Mouse (Mus musculus) erythroid progenitor cell, adult 5-6 weeks (primary cell): ENCODE measurements around the gene Rnf144a. TPM values are rescaled to one million over a fixed set of nuclear protein-coding genes. Genes with fewer than 3 reads are reported as not detected.

ENCODE experiments used
- ATAC-seq: replicated peaks from 2 replicates; pipeline ENCODE4 v1.8.0; 2016; ENCODE audit warnings: moderate number of reproducible peaks, mild to moderate bottlenecking, moderate TSS enrichment, inconsistent platforms; ENCODE audit not compliant: poor library complexity, low FRiP score, severe bottlenecking
- total RNA-seq, 2 experiments: library from RNA; stranded (forward) in 1 of 2; stranded (reverse) in 1 of 2; fragments of 150-400 nt in 1 of 2; fragments of 186-747, 209-891 nt in 1 of 2; gene quantifications; 2 replicates each; pipeline versions ENCODE4 v1.2.3 to v1.2.4; 2015 to 2017; ENCODE audit warnings: low replicate concordance in 2 of 2

Gene Rnf144a
- total RNA-seq, 2 experiments from 2014 or later = 11.3 to 23.5 TPM

DNA sequence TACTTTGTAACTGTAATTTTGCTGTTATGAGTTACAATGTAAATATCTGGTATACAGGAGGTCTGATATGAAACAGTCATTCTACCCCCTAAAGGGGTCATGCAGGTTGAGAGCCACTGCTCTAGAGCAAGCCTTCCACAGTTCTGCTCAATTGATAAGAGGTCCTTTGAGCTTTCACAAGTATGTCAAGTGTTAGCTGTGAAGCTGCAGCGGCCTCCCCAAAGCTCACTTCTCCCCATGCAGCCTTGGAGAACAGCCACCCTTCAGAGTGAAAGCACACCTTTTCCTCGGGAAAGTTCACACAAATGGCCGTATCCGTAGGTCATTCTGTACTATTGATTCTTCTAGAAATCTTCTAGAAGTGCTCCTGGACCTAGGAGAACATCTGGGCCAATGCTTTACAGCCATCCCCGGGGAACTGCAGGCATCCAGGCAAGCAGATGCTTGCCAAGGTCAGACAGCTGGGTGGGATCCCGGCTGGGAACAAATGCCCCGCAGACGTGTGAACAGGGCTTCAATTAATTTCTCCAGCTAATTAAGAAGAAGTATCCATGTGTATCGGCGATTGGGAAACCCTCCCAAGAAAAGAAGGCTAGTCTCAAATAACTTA is 3.1 kb downstream of the Rnf144a start:
- ATAC-seq = no peak

DNA sequence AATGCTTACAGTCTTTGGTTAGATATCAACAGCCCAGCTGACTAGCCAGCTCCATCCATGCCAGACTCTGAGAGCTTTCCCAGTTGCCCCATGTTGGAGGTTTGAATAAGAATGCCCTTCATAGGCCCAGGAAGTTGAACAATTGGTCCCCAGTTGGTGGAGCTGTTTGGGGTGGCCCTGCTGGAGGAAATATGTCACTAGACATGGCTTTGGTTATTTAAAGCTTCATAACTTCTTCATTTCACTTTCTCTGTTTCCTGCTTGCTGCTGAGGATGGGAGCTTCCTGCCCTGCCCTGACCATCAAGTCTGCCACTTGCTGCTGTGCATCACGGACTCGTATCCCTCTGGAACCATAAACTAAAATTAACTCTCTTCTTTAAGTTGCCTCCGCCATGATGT is 4.6 kb downstream of the Rnf144a start:
- ATAC-seq = no peak

DNA sequence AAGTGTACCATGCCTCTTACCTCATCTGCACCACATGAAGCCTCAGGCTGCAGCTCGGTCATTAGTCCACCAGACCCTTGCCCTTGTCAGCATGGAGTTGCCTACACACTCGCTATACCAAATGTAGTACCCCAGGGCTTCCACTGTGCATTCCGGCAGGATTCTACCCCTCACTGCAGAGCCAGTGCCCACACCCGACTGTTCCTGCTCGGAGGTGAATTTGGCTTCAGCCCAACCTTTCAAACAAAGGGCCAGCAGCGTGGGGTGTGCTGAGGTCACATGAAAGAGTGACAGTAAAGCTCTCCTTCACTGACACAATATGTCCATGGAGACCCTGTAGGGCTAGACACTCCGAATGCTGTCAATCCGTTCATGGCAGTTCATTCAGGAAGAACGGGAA is 6.3 kb downstream of the Rnf144a start:
- ATAC-seq = no peak

DNA sequence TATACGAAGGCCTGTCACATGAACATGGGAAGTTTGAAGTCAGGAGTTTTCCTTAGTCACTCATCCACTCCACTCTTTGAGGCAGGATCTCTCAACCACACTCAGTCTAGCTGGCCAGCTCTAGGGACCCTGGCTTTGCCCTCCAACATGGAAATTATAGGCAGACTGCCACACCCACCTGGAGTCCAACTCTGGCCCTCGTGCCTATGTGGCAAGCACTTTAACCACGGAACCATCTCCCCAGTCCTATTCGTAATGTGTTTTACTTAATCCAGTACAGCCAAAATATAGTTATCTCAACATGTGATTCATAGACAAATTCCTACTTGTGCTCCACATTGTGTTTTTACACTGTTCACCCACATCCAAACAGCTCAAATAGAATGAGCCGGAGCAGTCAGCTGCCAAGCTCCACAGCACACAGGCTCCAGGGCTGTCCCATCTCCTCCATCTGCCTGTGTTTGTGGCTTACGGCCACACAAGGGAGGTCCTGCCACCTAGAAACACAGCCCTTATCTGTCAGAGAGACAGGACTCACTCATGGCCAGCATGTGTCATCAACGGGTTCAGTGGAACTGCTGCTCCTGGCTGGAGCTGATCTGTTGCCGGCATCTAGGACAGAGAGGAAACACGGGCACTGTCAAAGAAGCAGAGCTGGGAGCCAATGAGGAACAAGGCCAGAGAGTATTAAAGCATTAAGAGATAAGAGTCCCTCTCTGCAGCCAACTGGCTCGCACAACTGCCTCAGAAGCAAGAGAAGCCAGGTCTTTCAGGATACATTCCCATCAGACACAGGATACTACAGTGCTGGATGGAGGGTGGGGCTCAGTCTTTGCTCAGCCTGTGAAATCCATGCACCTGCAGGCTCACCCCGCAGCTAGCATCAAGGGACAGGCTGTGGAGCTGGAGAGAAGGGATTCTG is 10.0 kb downstream of the Rnf144a start:
- ATAC-seq = no peak

DNA sequence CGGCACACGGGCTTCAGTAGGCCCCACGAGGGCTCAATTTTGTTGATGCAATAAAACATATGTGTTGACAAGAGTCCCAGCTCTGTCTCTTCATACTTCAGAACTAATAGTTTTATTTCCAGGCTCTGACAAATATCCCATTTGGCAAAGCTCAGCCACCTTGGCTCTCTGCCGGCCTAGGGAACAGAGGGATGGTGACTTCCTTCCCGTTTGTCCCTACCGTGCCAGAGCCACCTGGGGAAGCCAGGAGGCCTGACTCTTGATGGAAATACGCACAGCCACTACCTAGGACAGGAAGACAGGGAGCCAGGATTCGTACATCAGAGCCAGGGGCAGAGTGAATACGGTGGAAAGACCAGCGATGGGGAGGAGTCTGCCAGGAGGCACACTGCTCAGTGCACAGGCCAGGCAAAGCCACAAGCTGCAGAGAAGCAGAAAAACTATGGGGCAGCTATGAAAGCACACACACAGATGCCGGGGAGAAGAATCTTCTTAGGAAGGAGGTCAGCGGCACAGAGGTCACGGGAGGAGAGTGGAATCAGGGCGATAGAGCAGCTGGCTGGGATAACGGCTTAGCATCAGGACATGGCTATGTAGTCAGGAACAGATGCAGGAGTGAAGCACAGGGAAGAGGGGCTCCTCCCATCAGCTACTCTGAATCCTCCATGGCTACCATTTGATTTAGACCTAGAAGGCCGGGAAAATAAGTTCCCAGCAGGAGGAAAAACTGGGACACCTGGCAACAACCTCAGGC is 11.5 kb downstream of the Rnf144a start:
- no peak for ATAC-seq

DNA sequence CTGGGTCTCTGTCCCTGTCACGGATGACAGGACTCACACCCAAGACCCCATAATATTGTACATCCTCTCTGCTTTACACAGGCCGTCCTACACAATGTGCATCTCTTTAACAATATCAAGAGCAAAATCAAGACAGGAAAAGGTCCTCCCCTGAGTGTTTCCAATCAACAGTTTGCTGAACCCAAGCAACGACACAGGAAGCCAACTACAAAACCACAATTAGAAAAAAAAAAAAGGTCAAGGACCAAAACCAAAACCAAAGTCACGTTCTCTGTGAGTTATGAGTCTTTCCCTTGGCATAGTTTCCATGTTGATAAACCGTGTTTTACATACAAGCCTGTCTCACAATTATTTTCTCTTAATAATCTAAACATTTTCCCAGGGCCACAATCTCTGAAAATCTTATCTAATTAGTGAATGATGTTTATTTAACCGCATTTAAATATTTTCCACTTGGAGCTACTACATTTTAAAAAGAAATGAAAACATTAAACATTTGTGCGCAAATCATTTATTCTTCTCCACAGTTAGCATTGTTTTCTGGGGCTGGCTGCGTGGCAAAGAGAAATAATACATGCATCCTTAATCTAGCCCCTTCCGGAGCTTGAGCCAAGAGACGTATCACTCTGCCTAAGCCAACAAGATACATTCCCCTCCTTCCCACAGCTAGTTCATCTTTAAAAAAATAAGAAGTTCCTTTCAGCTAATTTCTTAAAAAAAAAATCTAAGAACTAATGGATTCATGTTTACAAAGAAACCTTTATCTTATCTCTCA is 13.2 kb downstream of the Rnf144a start:
- ATAC-seq = no peak

DNA sequence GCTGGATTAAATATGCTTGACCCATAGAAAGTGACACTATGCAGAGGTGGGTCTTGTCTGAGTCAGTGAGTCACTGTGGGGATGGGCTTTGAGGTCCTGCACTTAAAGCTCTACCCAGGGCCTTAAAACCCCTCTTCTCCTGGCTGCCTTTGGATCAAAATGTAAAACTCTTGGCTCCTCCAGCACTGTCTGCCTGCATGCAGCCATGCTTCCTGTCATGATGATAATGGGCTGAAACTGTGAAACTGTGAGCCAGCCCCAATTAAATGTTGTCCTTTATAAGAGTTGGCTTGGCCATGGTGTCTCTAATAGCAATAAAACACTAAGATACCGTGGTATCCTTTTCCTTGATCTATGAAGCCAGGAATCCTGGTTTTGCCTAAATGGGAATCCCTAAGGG is 13.8 kb downstream of the Rnf144a start:
- no peak for ATAC-seq

DNA sequence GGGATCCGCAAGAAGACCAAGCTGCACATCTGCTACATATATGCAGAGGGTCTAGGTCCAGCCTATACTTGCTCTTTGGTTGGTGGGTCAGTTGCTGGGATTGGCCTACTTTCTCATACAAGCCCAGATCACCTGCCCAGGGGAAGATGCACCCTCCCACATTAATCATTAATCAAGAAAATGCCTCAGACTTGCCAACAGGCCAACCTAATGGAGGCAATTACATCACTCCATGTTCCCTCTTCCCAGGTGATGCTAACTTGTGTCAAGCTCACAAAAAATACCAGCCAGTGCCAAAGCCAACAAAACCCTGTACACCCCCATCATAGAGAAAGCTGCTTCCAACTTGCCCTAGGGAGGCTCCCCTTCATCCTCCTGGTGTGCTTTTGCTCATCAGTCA is 14.3 kb downstream of the Rnf144a start:
- no peak for ATAC-seq

DNA sequence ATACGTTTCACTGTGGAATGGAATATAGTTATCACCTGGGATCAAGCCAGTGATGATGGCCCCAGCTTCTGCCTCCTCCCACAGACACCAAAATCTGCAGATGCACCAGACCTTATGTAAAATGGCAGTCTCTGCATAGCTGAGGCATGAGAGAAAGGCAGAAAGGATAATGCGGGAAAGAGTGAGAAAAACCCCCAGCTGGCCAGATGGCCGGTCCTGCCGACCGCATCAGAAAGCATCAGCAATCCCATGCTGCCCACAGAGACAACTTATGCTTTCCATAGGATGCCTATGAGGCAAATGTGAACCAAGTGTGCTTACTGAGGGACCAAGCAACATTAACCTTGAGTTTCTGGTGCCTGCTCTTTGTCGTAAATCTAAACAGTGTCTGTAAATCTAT is 15.7 kb downstream of the Rnf144a start:
- ATAC-seq = no peak

DNA sequence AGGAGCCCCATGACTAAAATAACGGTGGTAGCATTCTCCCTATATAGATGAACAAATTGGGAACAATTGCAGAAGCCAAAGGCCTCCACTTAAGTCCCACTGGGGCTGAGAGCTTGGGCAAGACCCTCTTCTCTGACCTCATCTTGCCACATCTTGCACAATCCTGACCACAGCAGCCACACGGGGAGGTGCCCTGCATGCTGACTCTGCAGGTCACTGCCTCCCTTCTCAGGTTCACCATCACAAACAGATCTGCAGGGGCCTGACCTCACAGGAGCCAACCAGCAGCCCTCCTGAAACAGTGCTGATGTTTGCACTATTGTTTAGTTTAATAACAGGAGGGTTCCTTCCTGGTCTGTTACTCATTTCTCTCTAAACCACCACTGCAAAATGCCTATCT is 16.5 kb downstream of the Rnf144a start:
- no peak for ATAC-seq

DNA sequence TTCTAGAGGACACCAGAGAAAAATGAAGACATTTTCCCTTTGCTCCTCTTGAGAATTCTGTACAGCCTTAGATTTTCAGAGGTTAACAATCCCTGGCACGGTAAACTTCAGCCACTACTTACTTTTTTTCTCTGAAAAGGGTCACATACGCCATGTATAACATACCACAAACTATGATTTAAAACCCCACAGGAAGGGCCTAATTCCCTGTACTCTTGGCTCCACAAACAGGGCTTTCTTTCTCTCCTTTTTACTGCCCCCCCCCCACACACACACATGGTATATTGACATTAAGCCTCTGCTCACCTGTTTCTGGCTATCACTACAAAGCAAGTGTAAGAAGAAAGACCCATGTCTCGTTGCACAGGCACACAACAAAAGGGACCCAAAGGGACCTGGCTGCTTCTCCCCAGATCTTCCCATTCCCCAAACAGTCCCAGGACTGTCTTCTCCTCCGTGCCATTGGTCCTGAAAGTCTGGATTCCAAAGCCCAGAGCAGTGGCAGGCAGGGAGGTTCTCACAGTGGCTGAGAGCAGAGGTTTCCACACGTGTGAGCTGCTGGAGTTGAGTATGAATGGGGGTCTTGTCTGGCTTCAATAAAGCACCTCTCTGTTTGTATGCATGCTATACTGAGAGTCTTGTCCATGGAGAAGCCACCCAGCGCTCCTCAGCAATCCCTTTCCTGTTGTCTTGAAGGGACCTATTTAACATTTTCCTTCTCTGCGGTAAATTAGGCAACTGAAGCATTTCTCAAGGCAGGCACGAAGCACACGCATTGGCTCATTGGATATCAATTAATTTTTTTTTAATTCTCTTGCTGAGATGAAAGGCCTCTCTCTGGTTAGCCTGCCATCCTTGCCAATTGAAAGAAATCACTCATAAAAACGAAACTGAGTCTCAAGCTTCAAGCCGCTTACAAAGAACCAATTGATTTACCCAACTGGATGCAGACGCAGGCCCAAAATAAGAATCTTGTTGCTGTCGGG is 20.3 kb downstream of the Rnf144a start:
- no peak for ATAC-seq

DNA sequence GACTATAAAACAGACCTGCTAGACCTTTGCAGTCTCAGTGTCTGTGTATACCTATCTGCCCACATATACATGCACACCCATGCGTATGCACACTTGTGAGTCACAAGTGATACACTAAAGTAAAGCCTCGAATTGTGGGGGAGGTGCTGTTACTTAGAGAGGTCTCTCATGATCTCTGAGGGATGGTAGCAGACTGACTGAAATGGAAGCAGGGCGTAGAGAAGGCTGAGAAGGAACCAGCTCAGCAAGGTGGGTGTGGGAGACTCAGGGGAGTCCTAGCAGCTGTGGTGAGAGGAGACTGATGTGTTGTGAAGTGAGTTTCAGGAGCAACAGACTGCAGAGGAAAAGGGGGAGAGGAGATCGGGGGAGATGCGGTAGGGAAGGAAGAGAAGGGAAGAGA is 21.8 kb downstream of the Rnf144a start:
- no peak for ATAC-seq

DNA sequence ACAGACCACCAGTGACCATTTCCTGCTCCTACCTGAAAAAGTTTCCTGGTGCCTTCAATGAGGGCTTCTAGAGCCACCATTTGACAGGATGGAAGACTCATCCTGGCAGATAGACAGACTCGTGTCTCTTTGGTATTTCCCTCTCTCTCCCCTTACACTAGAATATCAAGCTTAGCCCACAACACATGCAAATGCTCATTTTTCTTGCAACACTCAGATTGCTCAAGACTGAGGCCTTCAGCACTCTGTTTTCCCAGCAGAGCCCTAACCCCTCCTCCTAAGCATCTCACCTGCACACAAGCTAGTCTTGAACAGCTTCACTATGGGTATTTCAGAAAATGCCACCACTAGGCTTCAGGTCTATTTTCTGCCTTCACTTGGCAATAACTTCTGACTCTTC is 23.9 kb downstream of the Rnf144a start:
- ATAC-seq = no peak

DNA sequence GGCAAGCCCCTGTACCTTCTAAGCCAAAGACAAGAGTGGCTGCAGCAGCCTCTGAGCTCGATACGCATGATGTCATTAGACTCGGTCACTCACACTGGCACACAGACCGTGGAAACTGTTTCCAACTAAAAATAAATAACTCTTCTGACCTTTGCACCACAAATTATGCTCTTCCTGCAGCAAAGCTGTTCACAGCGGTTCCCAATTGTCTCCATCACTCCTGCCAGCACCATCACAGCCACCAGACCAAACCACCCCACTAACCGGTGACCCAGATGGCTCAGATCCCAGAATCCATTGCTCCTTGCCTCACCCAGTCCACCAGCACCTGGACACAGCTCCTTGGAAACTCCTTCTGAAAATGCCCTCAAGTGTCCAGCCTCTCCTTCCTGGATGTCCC is 27.5 kb downstream of the Rnf144a start:
- ATAC-seq = no peak

DNA sequence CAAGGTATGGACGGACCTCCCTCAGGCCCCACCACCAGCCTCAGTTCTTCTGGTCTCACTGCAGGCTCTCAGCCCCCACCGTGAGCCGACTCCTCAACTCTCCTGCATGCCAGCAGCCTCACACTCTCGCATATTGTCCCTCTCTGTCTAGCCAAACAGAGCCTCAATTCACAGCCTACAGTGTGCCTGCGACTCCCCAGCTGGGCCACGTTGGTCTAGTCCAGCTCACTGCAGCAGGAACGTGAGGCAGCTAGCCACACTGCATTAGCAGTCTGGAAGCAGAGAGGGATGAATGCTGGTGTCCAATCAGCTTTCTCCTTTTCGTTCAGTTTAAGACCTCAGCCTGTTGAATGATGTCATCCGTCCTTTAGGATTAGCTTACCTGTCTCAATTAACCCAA is 28.1 kb downstream of the Rnf144a start:
- no peak for ATAC-seq

DNA sequence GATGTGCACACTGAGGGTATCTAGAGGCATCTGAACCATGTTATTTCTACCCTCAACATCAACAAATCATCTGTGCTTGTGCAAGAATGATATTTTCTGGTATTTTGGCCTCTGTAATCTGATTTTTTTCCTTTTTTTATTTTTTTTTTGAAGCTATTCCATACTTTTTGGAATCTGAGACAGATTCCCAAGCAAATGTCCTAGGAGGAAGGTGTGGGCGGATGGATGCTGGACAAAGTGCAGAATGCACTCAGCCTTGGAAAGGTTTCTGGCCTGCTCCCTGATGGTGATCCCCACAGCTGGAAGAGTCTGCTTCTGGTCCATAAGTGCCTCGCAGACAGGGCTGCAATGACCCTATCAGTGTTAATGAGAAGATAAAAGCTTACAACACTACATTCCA is 28.9 kb downstream of the Rnf144a start:
- ATAC-seq = no peak

DNA sequence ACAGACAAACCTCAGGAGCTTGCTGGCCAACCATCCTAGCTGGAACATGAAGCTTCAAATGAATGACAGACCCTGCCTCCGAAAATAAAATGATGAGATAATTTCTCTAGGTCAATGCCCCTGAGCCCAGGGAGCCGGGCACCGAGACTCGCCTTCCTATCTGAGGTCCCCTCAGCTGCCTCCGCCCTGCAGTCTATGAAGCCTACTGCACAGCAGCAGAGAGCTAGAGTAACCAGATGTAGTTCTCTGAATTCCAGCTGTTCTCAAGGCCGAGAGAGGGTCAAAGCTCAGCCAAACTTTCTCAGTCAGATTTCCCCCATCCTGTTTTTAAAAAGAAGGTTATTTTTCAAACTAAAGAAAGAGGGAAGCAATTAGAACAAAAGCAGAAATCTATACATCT is 29.3 kb downstream of the Rnf144a start:
- no peak for ATAC-seq

DNA sequence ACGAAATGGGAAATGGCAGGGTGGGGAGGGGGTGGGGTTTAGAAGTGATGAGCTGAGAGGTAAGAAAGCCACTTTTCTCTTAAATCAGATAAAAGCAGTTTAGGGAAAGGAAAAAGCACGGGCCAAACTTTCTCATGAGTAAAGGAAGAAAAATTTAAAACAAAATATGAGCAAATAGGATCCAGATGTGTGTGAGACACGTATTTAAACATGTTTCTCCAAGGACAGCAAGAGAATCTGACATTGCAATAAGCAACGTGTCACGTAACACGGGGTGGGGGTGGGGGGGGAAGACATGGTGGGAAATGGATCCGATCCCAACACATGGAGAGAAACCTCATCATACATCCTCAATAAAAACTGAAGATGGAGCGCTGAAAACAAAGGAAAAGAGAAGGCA is 33.3 kb downstream of the Rnf144a start:
- ATAC-seq = no peak

DNA sequence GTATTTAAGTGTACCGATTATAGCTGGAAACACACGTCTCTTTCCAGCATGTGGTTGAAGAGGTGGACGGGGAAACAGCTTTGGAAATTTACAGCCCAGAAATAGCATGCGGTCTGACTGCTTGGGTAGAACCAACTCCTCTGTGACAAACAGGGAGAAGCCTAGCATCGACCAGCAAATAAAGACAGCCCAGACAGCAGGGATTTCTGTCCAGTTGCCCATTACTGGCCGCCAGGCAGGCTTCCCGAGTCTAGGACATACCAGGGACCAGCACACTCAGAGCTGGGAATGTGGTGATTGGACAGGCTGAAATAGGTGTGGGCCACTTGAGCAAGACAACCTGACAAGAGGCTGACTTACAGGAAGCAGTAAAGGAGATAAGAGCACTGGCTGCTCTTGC is 35.3 kb downstream of the Rnf144a start:
- no peak for ATAC-seq
